Mouse (Mus musculus) embryonic facial prominence, embryonic 13.5 days (tissue): ENCODE data around the gene Cnot10. TPM values are rescaled to one million over a fixed set of nuclear protein-coding genes. Genes with fewer than 3 reads are reported as not detected.
A peak's percentile ranks its signal among the peaks of the same experiment; 100 is the strongest.

Experiments used
- ATAC-seq: fragments of 200-750 bp; cut with Nextera tagmentation; 2 replicates; pipeline ENCODE4 v1.8.0; 2017; ENCODE audit warnings: low read depth; ENCODE audit not compliant: insufficient number of reproducible peaks, insufficient read depth, low FRiP score, low TSS enrichment
- H3K27ac ChIP-seq: fragments of 300-500 bp; sonication (generic); 2 replicates; pipeline ENCODE4 v1.5.1; 2015; ENCODE audit warnings: moderate library complexity, mild to moderate bottlenecking, inconsistent platforms
- H3K27me3 ChIP-seq: fragments of 300-500 bp; sonication (generic); 2 replicates; pipeline ENCODE4 v1.6.1; 2015; ENCODE audit warnings: mild to moderate bottlenecking, inconsistent platforms
- H3K36me3 ChIP-seq: fragments of 300-500 bp; sonication (generic); 2 replicates; pipeline ENCODE4 v1.6.1; 2015; ENCODE audit warnings: mild to moderate bottlenecking, inconsistent platforms
- H3K4me1 ChIP-seq: fragments of 300-500 bp; sonication (generic); 2 replicates; pipeline ENCODE4 v1.6.1; 2015; ENCODE audit warnings: inconsistent platforms
- H3K4me2 ChIP-seq: fragments of 300-500 bp; sonication (generic); 2 replicates; pipeline ENCODE4 v1.6.1; 2015; ENCODE audit warnings: moderate library complexity, mild to moderate bottlenecking, inconsistent platforms
- H3K4me3 ChIP-seq: fragments of 300-500 bp; sonication (generic); 2 replicates; pipeline ENCODE4 v1.5.1; 2015; ENCODE audit warnings: mild to moderate bottlenecking, inconsistent platforms
- H3K9ac ChIP-seq: fragments of 300-500 bp; sonication (generic); 2 replicates; pipeline ENCODE4 v1.6.1; 2015; ENCODE audit warnings: mild to moderate bottlenecking, inconsistent platforms
- H3K9me3 ChIP-seq: fragments of 300-500 bp; sonication (generic); 2 replicates; pipeline ENCODE4 v1.6.1; 2016; ENCODE audit warnings: inconsistent platforms
- WGBS: fragments of 180-500 bp; shearing (Covaris S2); methylation state at CpG from one replicate; pipeline ENCODE4 v1.1.7; 2015; ENCODE audit warnings: mixed read lengths; 5-methylcytosine and 5-hydroxymethylcytosine counted together
- polyA plus RNA-seq: library from polyadenylated mRNA; unstranded; fragments of >200 nt; fragmentation: Nextera tagmentation; extraction: Ambion mirVana; gene quantifications from 2 replicates; pipeline ENCODE4 v1.2.1, GENCODE M21; 2015

Cnot10 gene
- polyA plus RNA-seq, 1 experiment from 2014 or later = 77.0 TPM

DNA sequence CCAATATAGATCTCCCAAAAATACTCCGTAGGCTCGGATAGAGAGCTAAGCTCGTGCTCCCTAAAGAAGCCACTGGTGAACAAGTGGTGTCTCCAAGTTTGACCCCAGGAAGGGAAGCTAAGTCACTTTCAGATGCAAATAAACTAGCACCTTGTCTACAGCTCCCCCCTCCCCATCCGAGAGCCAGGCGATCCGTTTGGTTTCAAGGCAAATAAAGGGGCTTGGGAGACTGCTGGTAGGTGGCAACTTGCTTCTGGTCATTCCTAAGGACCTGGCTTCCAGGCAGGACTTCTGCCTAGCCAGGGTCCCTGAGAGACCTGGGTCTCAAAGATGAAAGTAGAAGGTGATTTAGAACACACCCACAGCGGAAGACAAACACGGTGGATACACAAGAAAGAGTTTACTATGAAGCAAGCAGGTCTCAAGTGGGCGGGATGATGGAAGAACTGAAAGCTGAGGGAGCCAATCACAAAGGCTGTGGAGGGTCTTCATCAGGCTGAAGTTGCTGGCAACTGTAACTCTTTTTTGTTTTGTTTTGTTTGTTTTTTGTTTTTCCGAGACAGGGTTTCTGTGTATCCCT is 83.6 kb downstream of the Cnot10 start:
- no peak for ATAC-seq
- H3K9me3 ChIP-seq = no peaks in the 10 kb centered on the region
- WGBS = 53% methylated on average over 10 of the region's 10 CpGs
- no peak overlapping the region for H3K27ac ChIP-seq
- peaks cover 27% of the 10 kb centered on the region for H3K4me1 ChIP-seq
- H3K9ac ChIP-seq = no peak overlapping the region
- H3K4me2 ChIP-seq = no peak overlapping the region
- H3K4me3 ChIP-seq = no peak overlapping the region
- no peaks in the 10 kb centered on the region for H3K36me3 ChIP-seq
- H3K27me3 ChIP-seq = peaks cover 28% of the 10 kb centered on the region

GRCm38 (mm10) chr9:114554355-114554979 is 85.5 kb downstream of the Cnot10 start:
- 0 out of 2 replicates have a peak, but pooled peaks have one; percentile 33 for ATAC-seq
- H3K9ac ChIP-seq = no peak overlapping the region

DNA sequence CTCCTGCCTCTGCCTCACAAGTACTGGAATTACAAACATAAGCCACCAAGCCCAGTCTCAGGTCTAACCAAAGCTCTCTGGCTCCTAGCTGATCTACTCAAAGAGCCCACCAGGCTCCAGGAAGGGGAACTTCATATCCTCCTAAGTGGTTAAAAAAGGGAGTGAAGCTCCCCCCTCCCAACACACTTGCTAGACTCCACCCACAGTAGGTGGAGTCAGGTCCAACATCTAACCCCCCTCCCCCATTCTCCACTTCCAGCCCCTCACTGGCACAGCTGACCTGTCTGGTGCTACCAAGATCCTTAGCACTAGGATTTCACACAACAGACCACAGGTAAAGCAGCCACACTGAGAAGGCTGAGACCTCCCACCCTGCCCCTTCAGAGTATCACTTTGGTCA is 86.2 kb downstream of the Cnot10 start:
- Histone ChIP-seq H3K4me1 (peaks cover 13% of the 10 kb centered on the region; the same call in 1 of the 2 replicates), H3K4me3 (no peak overlapping the region), H3K27me3 (peaks cover 8% of the 10 kb centered on the region; the same call in 1 of the 2 replicates), H3K9ac (no peak overlapping the region), H3K27ac (no peak overlapping the region), H3K4me2 (no peak overlapping the region), H3K36me3 (no peaks in the 10 kb centered on the region), H3K9me3 (no peaks in the 10 kb centered on the region)
- no peak for ATAC-seq

More at GRCm38 (mm10) chr9:114554355-114554979, 85.5 kb downstream of the Cnot10 start:
- peaks cover 9% of the 10 kb centered on the region; the same call in 1 of the 2 replicates for H3K4me1 ChIP-seq
- H3K4me2 ChIP-seq = no peak overlapping the region
- H3K27ac ChIP-seq = no peak overlapping the region
- no peaks in the 10 kb centered on the region for H3K9me3 ChIP-seq
- WGBS = 68% methylated on average over 5 of the region's 5 CpGs
- no peaks in the 10 kb centered on the region for H3K36me3 ChIP-seq
- H3K4me3 ChIP-seq = no peak overlapping the region
- peaks cover 14% of the 10 kb centered on the region; the same call in 1 of the 2 replicates for H3K27me3 ChIP-seq

DNA sequence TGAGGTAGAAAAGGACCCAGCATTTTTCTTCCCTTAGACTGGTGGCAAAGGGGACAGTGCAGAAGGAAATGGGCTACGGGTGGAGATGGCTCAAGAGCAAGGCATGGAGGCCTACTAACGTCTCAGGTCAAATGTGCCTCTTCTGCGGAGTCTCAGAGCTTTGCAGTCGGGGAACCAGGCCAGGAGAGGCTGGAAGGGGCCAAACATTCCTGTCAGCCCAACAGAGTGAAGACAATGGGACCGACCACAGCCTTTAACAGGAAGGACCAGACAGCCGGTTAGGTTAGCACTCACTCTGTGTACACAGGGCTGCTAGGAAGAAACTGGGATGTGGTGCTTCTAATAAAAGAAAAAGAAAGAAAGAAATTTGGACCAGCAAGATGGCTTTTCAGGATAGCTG is 90.0 kb downstream of the Cnot10 start:
- 32% methylated on average over 6 of the region's 6 CpGs for WGBS
- no peak overlapping the region for H3K27ac ChIP-seq
- peaks cover 29% of the 10 kb centered on the region for H3K4me1 ChIP-seq
- H3K27me3 ChIP-seq = no peaks in the 10 kb centered on the region
- no peaks in the 10 kb centered on the region for H3K9me3 ChIP-seq
- H3K4me3 ChIP-seq = no peak overlapping the region
- H3K4me2 ChIP-seq = no peak overlapping the region
- no peaks in the 10 kb centered on the region for H3K36me3 ChIP-seq
- no peak for ATAC-seq
- no peak overlapping the region for H3K9ac ChIP-seq

DNA sequence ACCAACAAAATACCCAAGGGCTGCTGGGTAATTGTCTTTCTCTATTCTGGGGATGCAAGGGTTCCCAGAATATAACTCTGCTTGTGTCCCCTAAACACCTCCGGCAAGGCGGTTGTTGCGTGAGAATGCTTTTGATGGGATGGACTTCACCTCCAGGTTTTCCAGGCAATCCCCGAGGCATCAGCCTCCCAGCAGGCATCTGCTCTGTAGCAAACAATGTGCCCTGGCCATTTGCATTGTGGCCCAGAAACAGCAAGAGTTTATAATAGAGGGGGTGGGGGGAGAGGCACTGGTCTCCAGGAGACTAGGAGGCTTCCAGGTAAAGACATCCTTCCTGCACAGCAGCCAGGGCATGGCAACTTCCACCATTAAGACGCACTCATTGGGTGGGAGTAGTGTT is 90.9 kb downstream of the Cnot10 start:
- 36% methylated on average over 5 of the region's 5 CpGs for WGBS
- ATAC-seq = no peak

GRCm38 (mm10) chr9:114548496-114548895 is 91.5 kb downstream of the Cnot10 start:
- Histone ChIP-seq H3K4me3 (no peak overlapping the region), H3K27ac (no peak overlapping the region), H3K36me3 (no peaks in the 10 kb centered on the region), H3K9ac (no peak overlapping the region), H3K4me2 (no peak overlapping the region), H3K4me1 (peaks cover 34% of the 10 kb centered on the region), H3K27me3 (no peaks in the 10 kb centered on the region), H3K9me3 (no peaks in the 10 kb centered on the region)
- ATAC-seq = no peak
- WGBS = 41% methylated on average over 4 of the region's 4 CpGs

More for the DNA sequence above, 90.9 kb downstream of the Cnot10 start:
- no peaks in the 10 kb centered on the region for H3K9me3 ChIP-seq
- H3K27ac ChIP-seq = no peak overlapping the region
- no peak overlapping the region for H3K4me3 ChIP-seq
- no peak overlapping the region for H3K9ac ChIP-seq
- H3K4me1 ChIP-seq = peaks cover 30% of the 10 kb centered on the region
- no peak overlapping the region for H3K4me2 ChIP-seq
- no peaks in the 10 kb centered on the region for H3K27me3 ChIP-seq
- no peaks in the 10 kb centered on the region for H3K36me3 ChIP-seq

DNA sequence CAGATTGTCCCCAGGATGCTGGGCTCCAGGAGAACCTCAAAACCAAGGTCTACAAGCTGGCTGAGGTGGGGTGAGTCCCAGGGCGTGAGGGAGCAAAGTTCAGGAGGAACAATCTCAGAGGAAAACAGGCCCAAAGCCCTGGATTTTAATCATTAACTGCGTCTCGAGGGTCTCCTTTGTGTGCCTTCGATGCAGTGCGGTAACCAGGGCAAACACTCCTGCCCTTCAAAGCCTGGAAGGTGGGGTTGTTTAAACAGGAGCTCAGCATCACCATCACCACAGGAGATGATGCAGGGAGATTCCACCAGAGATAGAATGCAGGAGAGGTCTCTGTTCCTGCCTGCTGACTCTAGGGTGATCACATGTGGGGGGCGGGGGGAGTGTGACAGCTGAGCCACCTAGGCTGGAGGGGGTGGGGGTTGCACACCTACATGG is 92.3 kb downstream of the Cnot10 start:
- Histone ChIP-seq H3K27me3 (no peaks in the 10 kb centered on the region), H3K9me3 (no peaks in the 10 kb centered on the region), H3K9ac (0 out of 2 replicates have a peak overlapping the region, but pooled peaks have one; percentile 12), H3K27ac (no peak overlapping the region), H3K4me3 (no peak overlapping the region), H3K36me3 (no peaks in the 10 kb centered on the region), H3K4me2 (no peak overlapping the region), H3K4me1 (peaks cover 34% of the 10 kb centered on the region)
- ATAC-seq = no peak
- 42% methylated on average over 6 of the region's 6 CpGs for WGBS

- 54% methylated on average over 12 of the region's 12 CpGs for WGBS
- Histone ChIP-seq H3K4me3 (no peak overlapping the region), H3K36me3 (no peaks in the 10 kb centered on the region), H3K27ac (no peak overlapping the region), H3K27me3 (no peaks in the 10 kb centered on the region), H3K9me3 (no peaks in the 10 kb centered on the region), H3K9ac (no peak overlapping the region), H3K4me1 (peaks cover 34% of the 10 kb centered on the region), H3K4me2 (no peak overlapping the region)
- ATAC-seq = no peak
Observed at GRCm38 (mm10) chr9:114546765-114547164, 93.2 kb downstream of the Cnot10 start.

GRCm38 (mm10) chr9:114544754-114545393 is 95.1 kb downstream of the Cnot10 start:
- Histone ChIP-seq H3K4me1 (peaks cover 34% of the 10 kb centered on the region), H3K36me3 (no peaks in the 10 kb centered on the region), H3K4me3 (no peak overlapping the region), H3K4me2 (no peak overlapping the region), H3K9me3 (no peaks in the 10 kb centered on the region), H3K9ac (no peak overlapping the region), H3K27me3 (no peaks in the 10 kb centered on the region), H3K27ac (no peak overlapping the region)
- ATAC-seq = no peak
- WGBS = 36% methylated on average over 9 of the region's 9 CpGs

DNA sequence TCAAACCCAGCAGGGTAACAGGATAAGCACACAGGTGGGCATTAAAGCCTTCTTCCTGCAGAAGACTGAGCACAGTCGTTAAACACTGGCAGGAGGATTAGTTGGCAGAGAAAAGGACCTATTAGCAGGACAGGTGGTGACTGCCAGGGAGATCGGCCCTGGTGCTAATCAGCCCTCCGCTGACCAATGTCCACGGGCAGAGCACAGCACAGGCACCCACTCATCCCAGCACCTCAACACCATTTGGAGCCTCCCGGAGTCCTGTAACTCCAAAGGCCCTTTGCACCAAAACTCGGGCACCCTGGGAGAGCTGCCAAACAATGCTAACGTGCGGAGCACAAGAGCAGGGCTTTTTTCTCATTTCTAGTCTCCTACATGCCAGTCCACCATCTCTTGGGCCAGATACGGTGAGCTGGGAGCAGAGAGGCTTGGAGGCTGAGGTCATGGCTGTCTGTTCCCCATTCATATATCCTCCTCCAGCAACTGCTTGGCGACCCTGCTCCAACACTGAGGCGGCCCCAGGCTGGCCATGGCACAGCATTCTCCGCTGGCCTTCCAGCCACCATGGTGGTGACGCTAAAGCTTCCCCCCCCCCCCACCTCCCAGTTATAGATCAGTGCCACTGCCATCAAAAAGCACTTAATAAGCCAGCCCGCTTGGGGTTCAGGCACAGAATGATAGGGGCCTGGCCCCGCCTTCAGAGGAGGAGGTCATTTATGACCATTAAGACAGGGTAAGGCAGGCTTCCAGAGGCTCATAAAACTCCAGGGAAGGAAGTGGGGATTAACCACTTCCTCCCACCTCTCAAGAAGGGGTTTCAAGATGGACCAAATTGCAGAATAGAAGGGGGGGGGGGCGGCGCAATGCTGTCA is 95.9 kb downstream of the Cnot10 start:
- no peak overlapping the region for H3K4me2 ChIP-seq

GRCm38 (mm10) chr9:114541279-114541741 is 98.7 kb downstream of the Cnot10 start:
- Histone ChIP-seq H3K27ac (no peak overlapping the region), H3K27me3 (no peaks in the 10 kb centered on the region), H3K4me1 (peaks cover 36% of the 10 kb centered on the region), H3K4me2 (no peak overlapping the region), H3K9ac (no peak overlapping the region), H3K36me3 (no peaks in the 10 kb centered on the region), H3K9me3 (no peaks in the 10 kb centered on the region), H3K4me3 (no peak overlapping the region)
- no peak for ATAC-seq
- 32% methylated on average over 1 of the region's 1 CpGs for WGBS

More for the DNA sequence above, 95.9 kb downstream of the Cnot10 start:
- ATAC-seq = no peak
- no peaks in the 10 kb centered on the region for H3K27me3 ChIP-seq
- H3K9ac ChIP-seq = no peak overlapping the region
- no peaks in the 10 kb centered on the region for H3K9me3 ChIP-seq
- WGBS = 74% methylated on average over 17 of the region's 17 CpGs
- no peaks in the 10 kb centered on the region for H3K36me3 ChIP-seq
- no peak overlapping the region for H3K4me3 ChIP-seq
- H3K27ac ChIP-seq = no peak overlapping the region
- H3K4me1 ChIP-seq = peaks cover 34% of the 10 kb centered on the region
